Mouse (Mus musculus) MEL (cell line): ENCODE results near the gene Fmo5. TPM values are rescaled to one million over a fixed set of nuclear protein-coding genes. Genes with fewer than 3 reads are reported as not detected.

Source experiments
- DNase-seq: peaks from one replicate; pipeline ENCODE4 v3.0.0; 2011; ENCODE audit warnings: low read depth, low spot score
- H3K27ac ChIP-seq: 2 replicates; pipeline ENCODE4 v1.5.1; 2012; ENCODE audit warnings: low read depth, mild to moderate bottlenecking, control low read depth, low read length, moderate library complexity; ENCODE audit not compliant: control insufficient read depth
- H3K27me3 ChIP-seq, 2 experiments: fragments of 150-350 bp in 1 of 2; sonication (generic) in 1 of 2; 2 replicates each; pipeline ENCODE4 v1.6.1; 2012; ENCODE audit warnings: low read length in 2 of 2, mild to moderate bottlenecking in 2 of 2, improper control_type of control experiment in 1 of 2, moderate library complexity in 1 of 2; ENCODE audit not compliant: insufficient read depth in 2 of 2, control insufficient read depth in 1 of 2
- H3K36me3 ChIP-seq, 2 experiments: 2 replicates each; pipeline ENCODE4 v1.6.1; 2012 to 2014; ENCODE audit warnings: low read length in 2 of 2, improper control_type of control experiment in 1 of 2, inconsistent platforms in 1 of 2, mild to moderate bottlenecking in 1 of 2; ENCODE audit not compliant: insufficient read depth in 2 of 2, control insufficient read depth in 1 of 2
- H3K4me1 ChIP-seq, 2 experiments: fragments of 150-350 bp in 1 of 2; sonication (generic) in 1 of 2; 2 replicates each; pipeline ENCODE4 v1.6.1; 2012; ENCODE audit warnings: low read length in 2 of 2, improper control_type of control experiment in 1 of 2, mild to moderate bottlenecking in 1 of 2; ENCODE audit not compliant: insufficient read depth in 2 of 2, control insufficient read depth in 1 of 2
- H3K4me3 ChIP-seq, 2 experiments: fragments of 150-350 bp in 1 of 2; sonication (generic) in 1 of 2; 2 replicates each; pipeline ENCODE4 v1.5.1; 2012; ENCODE audit warnings: low read depth in 2 of 2, low read length in 2 of 2, mild to moderate bottlenecking in 2 of 2, moderate library complexity in 2 of 2, control low read depth in 1 of 2, improper control_type of control experiment in 1 of 2; ENCODE audit not compliant: control insufficient read depth in 1 of 2, insufficient read depth in 1 of 2
- H3K79me2 ChIP-seq: 2 replicates; pipeline ENCODE4 v1.6.1; 2012; ENCODE audit warnings: mild to moderate bottlenecking, low read length, moderate library complexity; ENCODE audit not compliant: control insufficient read depth, poor library complexity, insufficient read depth
- H3K9ac ChIP-seq: 2 replicates; pipeline ENCODE4 v1.6.1; 2012; ENCODE audit warnings: low read depth, mild to moderate bottlenecking, control low read depth, low read length, moderate library complexity; ENCODE audit not compliant: control insufficient read depth, poor library complexity, severe bottlenecking
- H3K9me3 ChIP-seq: fragments of 150-350 bp; sonication (generic); replicated peaks from 2 replicates; pipeline ENCODE4 v1.6.1; 2012; ENCODE audit warnings: mild to moderate bottlenecking, low read length, improper control_type of control experiment, moderate library complexity; ENCODE audit not compliant: insufficient read depth
- ELF1 ChIP-seq: IDR thresholded peaks from 2 replicates; pipeline ENCODE4 v1.6.1; 2014; ENCODE audit warnings: low read depth, mild to moderate bottlenecking, inconsistent platforms, low read length, improper control_type of control experiment, moderate library complexity
- EP300 ChIP-seq, 2 experiments: IDR thresholded peaks; 2 replicates each; pipeline ENCODE4 v1.6.1; 2011; ENCODE audit warnings: improper control_type of control experiment in 2 of 2, low read length in 2 of 2, low read depth in 1 of 2, mild to moderate bottlenecking in 1 of 2
- GATA1 ChIP-seq: IDR thresholded peaks from 2 replicates; pipeline ENCODE4 v1.6.1; 2011; ENCODE audit warnings: low read depth, low read length, improper control_type of control experiment
- MAZ ChIP-seq: IDR thresholded peaks from 2 replicates; pipeline ENCODE4 v1.6.1; 2012; ENCODE audit warnings: low read depth, mild to moderate bottlenecking, inconsistent platforms, low read length, improper control_type of control experiment
- MYB ChIP-seq: IDR thresholded peaks from 2 replicates; pipeline ENCODE4 v1.6.1; 2011; ENCODE audit warnings: mild to moderate bottlenecking, low read depth, low read length, improper control_type of control experiment
- NRF1 ChIP-seq: IDR thresholded peaks from 2 replicates; pipeline ENCODE4 v1.6.1; 2014; ENCODE audit warnings: low read depth, mild to moderate bottlenecking, inconsistent platforms, low read length, improper control_type of control experiment, moderate library complexity; ENCODE audit not compliant: poor library complexity, insufficient read depth, severe bottlenecking
- RAD21 ChIP-seq: IDR thresholded peaks from 2 replicates; pipeline ENCODE4 v1.6.1; 2011; ENCODE audit warnings: mild to moderate bottlenecking, low read depth, low read length, improper control_type of control experiment
- RCOR1 ChIP-seq: IDR thresholded peaks from 2 replicates; pipeline ENCODE4 v1.6.1; 2012; ENCODE audit warnings: low read depth, mild to moderate bottlenecking, inconsistent platforms, low read length, improper control_type of control experiment
- TCF12 ChIP-seq: IDR thresholded peaks from 2 replicates; pipeline ENCODE4 v1.6.1; 2014; ENCODE audit warnings: low read depth, mild to moderate bottlenecking, inconsistent platforms, low read length, improper control_type of control experiment, moderate library complexity
- UBTF ChIP-seq: IDR thresholded peaks from 2 replicates; pipeline ENCODE4 v1.6.1; 2012; ENCODE audit warnings: low read depth, mild to moderate bottlenecking, inconsistent platforms, low read length, improper control_type of control experiment, moderate library complexity, borderline replicate concordance; ENCODE audit not compliant: insufficient read depth
- USF1 ChIP-seq: IDR thresholded peaks from 2 replicates; pipeline ENCODE4 v1.6.1; 2014; ENCODE audit warnings: low read depth, mild to moderate bottlenecking, inconsistent platforms, low read length, improper control_type of control experiment, moderate library complexity
- USF2 ChIP-seq, 2 experiments: IDR thresholded peaks; 2 replicates each; pipeline ENCODE4 v1.6.1; 2011 to 2012; ENCODE audit warnings: improper control_type of control experiment in 2 of 2, low read length in 2 of 2, borderline replicate concordance in 1 of 2, inconsistent platforms in 1 of 2, low read depth in 1 of 2, mild to moderate bottlenecking in 1 of 2; ENCODE audit not compliant: insufficient read depth in 1 of 2
- ZMIZ1 ChIP-seq: IDR thresholded peaks from 2 replicates; pipeline ENCODE4 v1.6.1; 2012; ENCODE audit warnings: low read depth, mild to moderate bottlenecking, inconsistent platforms, low read length, improper control_type of control experiment, moderate library complexity
- ZNF384 ChIP-seq: IDR thresholded peaks from 2 replicates; pipeline ENCODE4 v1.6.1; 2012; ENCODE audit warnings: low read depth, mild to moderate bottlenecking, inconsistent platforms, low read length, improper control_type of control experiment
- polyA plus RNA-seq, 2 experiments: library from polyadenylated mRNA; stranded (reverse) in 1 of 2; unstranded in 1 of 2; fragments of >175 nt in 1 of 2; fragments of >200 nt in 1 of 2; gene quantifications; 2 replicates each; pipeline versions ENCODE4 v1.2.1 to v1.2.4; 2012; ENCODE audit warnings: low replicate concordance in 2 of 2, low read depth in 1 of 2; ENCODE audit not compliant: insufficient read length in 2 of 2, insufficient read depth in 1 of 2, missing spikeins in 1 of 2
- total RNA-seq: library from RNA; depleted of rRNA; stranded (reverse); fragments of 300-350 nt; gene quantifications from 2 replicates; pipeline ENCODE4 v1.2.3, GENCODE M21; 2012

The Fmo5 gene
- total and polyA plus RNA-seq, 3 experiments = 0.12 to 0.39 TPM; not detected in 1

- DNase-seq = no peak
- peaks cover 2 to 12% of the 10 kb centered on the region in 2 experiments; a peak in 3 of 4 replicates for H3K4me1 ChIP-seq
- no peaks in the 10 kb centered on the region; the same call in 1 of the 2 replicates for H3K79me2 ChIP-seq
- no peaks in the 10 kb centered on the region for H3K27me3 ChIP-seq
- no peaks in the 10 kb centered on the region for H3K9me3 ChIP-seq
- peak; percentile 92 for TF ChIP-seq ZNF384
- TF ChIP-seq EP300 (IDR thresholded peaks at IDR 0.05; ENCODE audit: low read depth in 1 of 2, low read length in 2 of 2) = no peak
- H3K27ac ChIP-seq = peak overlapping the region; percentile 64
- peak overlapping the region; percentile 67 to 80 for H3K4me3 ChIP-seq
- H3K9ac ChIP-seq = peak overlapping the region; percentile 72
- H3K36me3 ChIP-seq = peaks cover 0 to 5% of the 10 kb centered on the region in 2 experiments; a peak in 2 of 4 replicates
These were observed 54.0 kb downstream of the Fmo5 start for GRCm38 (mm10) chr3:97682576-97682975.

GRCm38 (mm10) chr3:97683560-97684195, 55.1 kb downstream of the Fmo5 start:
- H3K36me3 ChIP-seq = peaks cover 0 to 5% of the 10 kb centered on the region in 2 experiments; a peak in 2 of 4 replicates
- no peaks in the 10 kb centered on the region for H3K9me3 ChIP-seq
- TF ChIP-seq UBTF (no peak), USF2 (IDR thresholded peaks at IDR 0.05; ENCODE audit: borderline replicate concordance in 1 of 2, insufficient read depth in 1 of 2, low read depth in 1 of 2, low read length in 2 of 2) (no peak), RAD21 (no peak), MYB (no peak), USF1 (no peak), GATA1 (no peak), ELF1 (no peak), RCOR1 (no peak), MAZ (no peak), TCF12 (no peak), ZMIZ1 (no peak), NRF1 (no peak)
- no peaks in the 10 kb centered on the region for H3K27me3 ChIP-seq
- DNase-seq = no peak
- H3K4me3 ChIP-seq = no peak overlapping the region
- no peak overlapping the region for H3K9ac ChIP-seq
- H3K79me2 ChIP-seq = no peaks in the 10 kb centered on the region; the same call in 1 of the 2 replicates
- H3K4me1 ChIP-seq = peaks cover 2 to 12% of the 10 kb centered on the region in 2 experiments; a peak in 3 of 4 replicates
- no peak overlapping the region for H3K27ac ChIP-seq
